ENCODE assay signal across 23 mouse cellular contexts in the genomic region with DNA sequence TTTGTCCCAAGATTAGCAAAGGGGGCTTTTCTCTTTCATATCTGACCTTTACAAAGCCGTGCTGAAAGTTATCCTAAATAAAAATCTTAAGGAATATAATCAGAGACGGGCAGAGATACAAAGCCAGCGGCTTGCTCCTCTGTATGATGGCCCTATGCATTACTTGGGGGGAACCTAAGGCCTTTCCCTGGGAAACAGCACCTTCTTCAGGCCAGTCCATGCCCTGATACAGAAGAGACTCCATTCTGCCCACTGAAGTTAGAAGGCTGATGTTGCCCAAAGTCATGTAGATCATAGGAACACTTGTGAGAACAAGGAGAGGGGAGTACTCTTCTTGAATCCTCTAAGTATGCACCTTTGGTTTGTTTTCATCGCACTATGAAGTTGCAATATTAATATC. TPM values are rescaled to one million over a fixed set of nuclear protein-coding genes. Genes with fewer than 3 reads are reported as not detected.
DNase-seq lines count a peak whose midpoint lies in the region; ATAC-seq and TF ChIP-seq lines count a peak whose summit lies in the region.
"Had no signal": no experiment of that assay in that cellular context is flagged by ENCODE, and none has a peak within 500 bp of the region (broad histone marks: within the 10 kb centered on the region; RNA-seq: fewer than 3 reads in every experiment).

No protein-coding gene starts in this region.

- TF ChIP-seq POLR2A in CH12.LX (IDR thresholded peaks at IDR 0.05; ENCODE audit: low read depth, low read length), result no peak
- no peak for TF ChIP-seq POLR2A in brain, embryonic 14.5 days (IDR thresholded peaks at IDR 0.05; ENCODE audit: borderline replicate concordance, extremely low read depth, insufficient read depth, insufficient read length, poor library complexity, severe bottlenecking)

- dilution Hi-C loops in CH12.LX (cut with MboI; ENCODE audit: extremely low pct_ligation_motif_present, extremely low pct_unique_long_range_greater_than_20kb, low sequenced_read_pairs), result no loop called here

- no peaks in the 10 kb centered on the region for H3K36me3 ChIP-seq in hindbrain, embryonic 10.5 days
- no peaks in the 10 kb centered on the region for H3K36me3 ChIP-seq in hindbrain, embryonic 14.5 days (replicated peaks; ENCODE audit: control insufficient read depth, insufficient read depth)
- H3K36me3 ChIP-seq in CH12.LX (replicated peaks in 1 of 2; ENCODE audit: control insufficient read depth in 1 of 2, insufficient read depth in 1 of 2, low read length in 1 of 2), result no peaks in the 10 kb centered on the region
- H3K36me3 ChIP-seq: embryonic facial prominence, embryonic 15.5 days had no signal

- peaks cover 10% of the 10 kb centered on the region; the same call in 1 of the 2 replicates for H3K4me1 ChIP-seq in hindbrain, embryonic 10.5 days (replicated peaks)
- H3K4me1 ChIP-seq in hindbrain, embryonic 14.5 days (replicated peaks; ENCODE audit: control insufficient read depth, insufficient read depth, low read length), result no peaks in the 10 kb centered on the region
- H3K4me1 ChIP-seq in CH12.LX (ENCODE audit: control insufficient read depth in 1 of 2, insufficient read depth in 2 of 2), result no peaks in the 10 kb centered on the region

- no peak for TF ChIP-seq EP300 in CH12.LX (IDR thresholded peaks at IDR 0.05; ENCODE audit: low read length)

- peak overlapping the region; percentile 25; the same call in 1 of the 2 replicates for H3K27ac ChIP-seq in hindbrain, embryonic 10.5 days
- H3K27ac ChIP-seq in hindbrain, embryonic 14.5 days, result no peak overlapping the region
- no peak overlapping the region for H3K27ac ChIP-seq in CH12.LX (ENCODE audit: insufficient read depth, low read depth)
- H3K27ac ChIP-seq: embryonic facial prominence, embryonic 15.5 days; heart, embryonic 13.5 days; limb, embryonic 15.5 days had no signal

- no peaks in the 10 kb centered on the region for H3K27me3 ChIP-seq in hindbrain, embryonic 10.5 days (ENCODE audit: insufficient read depth, poor library complexity, severe bottlenecking)
- no peaks in the 10 kb centered on the region for H3K27me3 ChIP-seq in hindbrain, embryonic 14.5 days (ENCODE audit: control insufficient read depth, insufficient read depth, low read length)
- H3K27me3 ChIP-seq in CH12.LX (replicated peaks), result no peaks in the 10 kb centered on the region
- H3K27me3 ChIP-seq: embryonic facial prominence, embryonic 15.5 days; heart, embryonic 13.5 days; limb, embryonic 15.5 days had no signal

- H3K4me3 ChIP-seq in hindbrain, embryonic 10.5 days, result no peak overlapping the region
- H3K4me3 ChIP-seq in hindbrain, embryonic 14.5 days (replicated peaks; ENCODE audit: low read length), result no peak overlapping the region
- no peak overlapping the region for H3K4me3 ChIP-seq in CH12.LX (replicated peaks in 1 of 3; ENCODE audit: low read depth in 2 of 3, low read length in 2 of 3, poor library complexity in 1 of 3)
- H3K4me3 ChIP-seq: embryonic facial prominence, embryonic 15.5 days; heart, embryonic 13.5 days; limb, embryonic 15.5 days; myocyte had no signal

- intact Hi-C loops in left cerebral cortex, postnatal 4 days (cut with DNase I), result no loop called here

- in situ Hi-C loops in CH12.LX (cut with MboI; ENCODE audit: low pct_ligation_motif_present, low pct_unique_long_range_greater_than_20kb, low sequenced_read_pairs), result no loop called here

- H3K9ac ChIP-seq in hindbrain, embryonic 14.5 days, result no peak overlapping the region
- H3K9ac ChIP-seq in CH12.LX (ENCODE audit: insufficient read depth, low read depth), result no peak overlapping the region
- H3K9ac ChIP-seq: embryonic facial prominence, embryonic 15.5 days; heart, embryonic 13.5 days; limb, embryonic 15.5 days had no signal

- TF ChIP-seq CTCF in CH12.LX (conservative IDR thresholded peaks at IDR 0.05 in 1 of 2, IDR thresholded peaks at IDR 0.05 in 1 of 2; ENCODE audit: low read depth in 2 of 2, low read length in 2 of 2), result 0 out of 4 replicates have a peak, but pooled peaks of 1 of the 2 experiments have one; percentile 7
- TF ChIP-seq CTCF in brain, embryonic 14.5 days (IDR thresholded peaks at IDR 0.05; ENCODE audit: borderline replicate concordance, extremely low read depth, insufficient read depth, insufficient read length), result peak; percentile 33; the same call in 1 of the 2 replicates

- WGBS in hindbrain, embryonic 10.5 days, result 89% methylated on average over 4 of the region's 4 CpGs
- 90% methylated on average over 4 of the region's 4 CpGs for WGBS in hindbrain, embryonic 14.5 days

- no peaks in the 10 kb centered on the region for H3K9me3 ChIP-seq in hindbrain, embryonic 10.5 days
- no peaks in the 10 kb centered on the region for H3K9me3 ChIP-seq in hindbrain, embryonic 14.5 days (ENCODE audit: control insufficient read depth, low read length)
- H3K9me3 ChIP-seq in CH12.LX (replicated peaks; ENCODE audit: low read length), result no peaks in the 10 kb centered on the region
- H3K9me3 ChIP-seq: embryonic facial prominence, embryonic 15.5 days; heart, embryonic 13.5 days; limb, embryonic 15.5 days had no signal

- H3K4me2 ChIP-seq in hindbrain, embryonic 14.5 days (replicated peaks), result no peak overlapping the region
- no peak overlapping the region for H3K4me2 ChIP-seq in CH12.LX (ENCODE audit: insufficient read depth, low read depth, poor library complexity, severe bottlenecking)
- H3K4me2 ChIP-seq: embryonic facial prominence, embryonic 15.5 days; heart, embryonic 13.5 days; limb, embryonic 15.5 days had no signal

- TF ChIP-seq RAD21 in CH12.LX (IDR thresholded peaks at IDR 0.05; ENCODE audit: low read depth, low read length), result peak; percentile 6

- no peaks in the 10 kb centered on the region for H3K79me2 ChIP-seq in CH12.LX (replicated peaks; ENCODE audit: control insufficient read depth, extremely low read depth, insufficient read depth, poor library complexity, severe bottlenecking)

- ATAC-seq in hindbrain, embryonic 14.5 days (ENCODE audit: low FRiP score), result no peak
- ATAC-seq: forebrain, embryonic 16.5 days had no signal

- DNase-seq in hindbrain, embryonic 10.5 days (ENCODE audit: low spot score), result no peak
- no peak for DNase-seq in hindbrain, embryonic 14.5 days (ENCODE audit: low spot score)
- peak; percentile 29 for DNase-seq in left cerebral cortex, postnatal 4 days
- DNase-seq in left cerebral cortex, adult 11 months (ENCODE audit: low spot score), result no peak
- DNase-seq in CH12.LX (ENCODE audit: extremely low read depth), result no peak
- no peak for DNase-seq in brain, embryonic 14.5 days (ENCODE audit: low read depth)
- DNase-seq in embryo, embryonic 10 days (ENCODE audit: low spot score), result no peak
- DNase-seq: adrenal gland, adult 8-10 months; B cell, adult 2 months; cerebellum, postnatal 25 days; heart, postnatal 36 days; kidney, adult 9 months; kidney, postnatal 4 days; midbrain, embryonic 14.5 days; right cerebral cortex, postnatal 25 days; thymus, adult 18-20 months; thymus, postnatal 4 days had no signal

TF ChIP-seq in CH12.LX, 34 proteins besides CTCF, POLR2A, EP300 and RAD21:
- TF ChIP-seq POLR2AphosphoS2 (IDR thresholded peaks at IDR 0.05; ENCODE audit: low read depth, low read length), result no peak
- no peak for TF ChIP-seq SMC3 (IDR thresholded peaks at IDR 0.05; ENCODE audit: low read depth, low read length)
- no peak for TF ChIP-seq USF2 (conservative IDR thresholded peaks at IDR 0.05; ENCODE audit: low read depth, low read length)
- no peak for TF ChIP-seq ZNF384 (IDR thresholded peaks at IDR 0.05; ENCODE audit: low read depth, low read length)
- TF ChIP-seq PAX5 (IDR thresholded peaks at IDR 0.05; ENCODE audit: low read length), result no peak
- TF ChIP-seq MAFK (IDR thresholded peaks at IDR 0.05; ENCODE audit: insufficient replicate concordance, low read length), result no peak
- no peak for TF ChIP-seq TBP (conservative IDR thresholded peaks at IDR 0.05; ENCODE audit: low read depth, low read length)

RNA-seq across cellular contexts. Expression of a gene that starts 13.4 kb away (rescaled TPM):
- polyA plus RNA-seq in hindbrain, embryonic 10.5 days (2016; fragmentation: Nextera tagmentation; extraction: Ambion mirVana), result 13.5 and 16.1 TPM in 2 replicates
- polyA plus RNA-seq in hindbrain, embryonic 14.5 days (2014; fragmentation: Nextera tagmentation; extraction: Ambion mirVana), result 23.2 and 31.8 TPM in 2 replicates
- total RNA-seq in left cerebral cortex, postnatal 4 days (2021), result 10 to 100 TPM; 13.3 to 16.0 TPM
- total RNA-seq in CH12.LX (2012; rRNA removed) (0.04 and 0.17 TPM in 2 replicates), CH12.LX (2014; rRNA removed) (not detected in 2 replicates)
- polyA plus RNA-seq in CH12.LX (2012; ENCODE audit: insufficient read length, low read depth), result 0.11 TPM in 1 of 2 replicates, not detected in the other
- 2.2 and 6.0 TPM in 2 replicates for polyA plus RNA-seq in brain, embryonic 14.5 days (2012; rRNA removed)
- total RNA-seq: megakaryocyte, adult 5-6 weeks had no signal

RNA-seq across cellular contexts. Expression of a gene that starts 56.8 kb away (rescaled TPM):
- polyA plus RNA-seq in hindbrain, embryonic 10.5 days (2016; fragmentation: Nextera tagmentation; extraction: Ambion mirVana), result 63.3 and 77.4 TPM in 2 replicates
- polyA plus RNA-seq in hindbrain, embryonic 14.5 days (2014; fragmentation: Nextera tagmentation; extraction: Ambion mirVana), result 26.8 and 27.9 TPM in 2 replicates
- total RNA-seq in left cerebral cortex, postnatal 4 days (2021), result 10 to 100 TPM; 20.6 to 21.5 TPM
- total RNA-seq in CH12.LX (2012; rRNA removed) (83.8 and 112 TPM in 2 replicates), CH12.LX (2014; rRNA removed) (172 and 193 TPM in 2 replicates)
- 176 and 242 TPM in 2 replicates for polyA plus RNA-seq in CH12.LX (2012; ENCODE audit: insufficient read length, low read depth)
- 14.8 and 18.7 TPM in 2 replicates for polyA plus RNA-seq in brain, embryonic 14.5 days (2012; rRNA removed)
